Mouse (Mus musculus): ENCODE results near the gene Kif26a. TPM values are rescaled to one million over a fixed set of nuclear protein-coding genes. Genes with fewer than 3 reads are reported as not detected.
A peak's percentile ranks its signal among the peaks of the same experiment; 100 is the strongest.

The Kif26a gene
- total RNA-seq, 1 experiment from 2014 or later, result 13.7 TPM

- DNase-seq, result no peak
These were observed 75.3 kb downstream of the Kif26a start for GRCm38 (mm10) chr12:112221290-112221689.

- DNase-seq, result no peak
These were observed 75.9 kb downstream of the Kif26a start for GRCm38 (mm10) chr12:112221754-112222439.

- peak; percentile 24 for DNase-seq
These were observed 77.8 kb downstream of the Kif26a start for GRCm38 (mm10) chr12:112223721-112224337.

GRCm38 (mm10) chr12:112226238-112226637 is 80.2 kb downstream of the Kif26a start:
- no peak for DNase-seq

GRCm38 (mm10) chr12:112226656-112227055 is 80.6 kb downstream of the Kif26a start:
- no peak for DNase-seq

GRCm38 (mm10) chr12:112229084-112229483 is 83.1 kb downstream of the Kif26a start:
- DNase-seq, result no peak

GRCm38 (mm10) chr12:112230196-112230595 is 84.2 kb downstream of the Kif26a start:
- DNase-seq, result no peak

Small RNA genes within 50 kb of the gene (microRNA-seq; reads per million reads assigned to microRNA genes)
- gene Mir203 (1,088 to 2,324 reads per million in 2 experiments), gene Mir3073a (0 reads per million in 2 experiments), gene Mir3073b (0 reads per million in 2 experiments)

Other genes starting within 250 kb of the Kif26a start
- 16.3 and 18.1 TPM in 2 replicates for gene Ppp1r13b, start 238.1 kb upstream of the Kif26a start, total RNA-seq (2021)
- gene Atp5mpl, start 179.2 kb upstream of the Kif26a start, total RNA-seq (2021), result 333 and 344 TPM in 2 replicates
- gene Tdrd9, start 174.6 kb upstream of the Kif26a start, total RNA-seq (2021), result not detected in 2 replicates
- not detected in 2 replicates for gene Rd3l, start 164.9 kb upstream of the Kif26a start, total RNA-seq (2021)
- gene Aspg, start 39.5 kb upstream of the Kif26a start, total RNA-seq (2021), result 35.6 and 47.0 TPM in 2 replicates

Data from adrenal gland, postnatal 25 days (tissue).